Mouse (Mus musculus) C3H10T1/2 (cell line): Measurements from ENCODE around the gene Zdhhc1. TPM values are rescaled to one million over a fixed set of nuclear protein-coding genes. Genes with fewer than 3 reads are reported as not detected.

Source experiments
- polyA plus RNA-seq, 2 experiments: library from polyadenylated mRNA; unstranded; fragments of >200 nt; fragmentation: generic; extraction: Trizol; gene quantifications; one replicate each; pipeline ENCODE4 v1.2.1; 2012; ENCODE audit warnings: missing spikeins in 2 of 2

Gene Zdhhc1
- 10 to 100 TPM in 1 of 2 experiments, 1 to 10 TPM in 1; 8.9 to 50.5 TPM for polyA plus RNA-seq

GRCm38 (mm10) chr8:105496439-105497180 is at the start of gene Zdhhc1:
TSS of gene Zdhhc1 (minus strand) at chr8:105496902.

GRCm38 (mm10) chr8:105518436-105519313 is 22.0 kb upstream of the Zdhhc1 start, which contains the start of gene Hsd11b2:
TSS of gene Hsd11b2 (plus strand) at chr8:105518755.

DNA sequence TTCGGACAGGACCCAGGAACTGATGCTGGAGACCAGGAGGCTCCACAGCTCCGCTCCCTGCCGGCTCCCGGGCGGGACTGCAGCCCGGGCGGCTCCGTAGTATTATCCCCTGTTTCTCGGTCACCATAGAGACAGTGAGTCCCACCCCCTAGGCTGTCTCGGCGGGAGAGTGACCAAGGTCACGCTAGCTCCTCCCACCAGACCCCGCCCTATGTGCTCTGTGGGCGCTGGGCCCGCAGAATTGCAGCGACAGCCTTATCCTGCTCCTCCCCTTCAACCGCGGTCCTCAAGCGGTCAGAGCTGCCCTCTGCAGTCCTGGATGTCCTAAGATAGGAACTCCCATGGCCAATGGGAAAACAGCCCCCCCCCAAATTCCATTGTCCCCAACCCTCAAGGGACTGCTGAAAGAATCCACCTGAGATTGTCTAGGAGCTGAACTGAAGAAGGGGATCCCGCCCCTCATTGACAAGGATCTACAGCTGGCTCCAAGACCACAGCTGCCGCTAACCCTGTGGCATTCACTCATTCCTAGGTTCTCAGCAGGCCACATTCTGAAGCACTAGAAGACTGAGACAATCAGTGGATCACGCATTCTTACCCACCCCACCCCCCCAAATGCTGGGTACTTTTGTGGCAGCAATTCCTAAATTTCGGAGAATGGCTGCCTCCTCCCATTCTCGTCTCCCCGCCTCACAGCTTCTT is 25.2 kb downstream of the Zdhhc1 start, which contains the start of gene Tppp3:
Gene Tppp3 (minus strand): TSS at position 213 of the 702 bp plus-strand sequence.

Other genes starting within 250 kb of the Zdhhc1 start
- 10 to 100 TPM in 1 of 2 experiments, 1 to 10 TPM in 1; 2.2 to 24.1 TPM for gene B3gnt9, start 241.7 kb downstream of the Zdhhc1 start, polyA plus RNA-seq
- 10 to 100 TPM; 26.7 to 37.4 TPM for gene Tradd, start 232.3 kb downstream of the Zdhhc1 start, polyA plus RNA-seq
- 10 to 100 TPM in 1 of 2 experiments, 1 to 10 TPM in 1; 8.3 to 13.5 TPM for gene Fbxl8, start 232.3 kb downstream of the Zdhhc1 start, polyA plus RNA-seq
- under 1 TPM; 0.02 to 0.42 TPM for gene Hsf4, start 227.1 kb downstream of the Zdhhc1 start, polyA plus RNA-seq
- gene Nol3, start 220.8 kb downstream of the Zdhhc1 start, polyA plus RNA-seq = under 1 TPM; 0.12 to 0.26 TPM
- gene 4931428F04Rik, start 207.0 kb downstream of the Zdhhc1 start, polyA plus RNA-seq = 10 to 100 TPM in 1 of 2 experiments, 1 to 10 TPM in 1; 4.3 to 13.5 TPM
- 1 to 10 TPM in 1 of 2 experiments, under 1 TPM in 1; 0.60 to 3.1 TPM for gene Exoc3l, start 200.8 kb downstream of the Zdhhc1 start, polyA plus RNA-seq
- 10 to 100 TPM; 32.9 to 35.0 TPM for gene E2f4, start 199.2 kb downstream of the Zdhhc1 start, polyA plus RNA-seq
- gene Elmo3, start 191.3 kb downstream of the Zdhhc1 start, polyA plus RNA-seq = under 1 TPM; 0.18 to 0.99 TPM
- 1 to 10 TPM; 1.2 to 1.6 TPM for gene Lrrc29, start 170.6 kb downstream of the Zdhhc1 start, polyA plus RNA-seq
- gene Tmem208, start 170.5 kb downstream of the Zdhhc1 start, polyA plus RNA-seq = 100 to 1,000 TPM in 1 of 2 experiments, 10 to 100 TPM in 1; 87.7 to 101 TPM
- gene Fhod1, start 148.9 kb downstream of the Zdhhc1 start, polyA plus RNA-seq = 10 to 100 TPM; 11.2 to 35.4 TPM
- 1 to 10 TPM; 1.4 to 8.8 TPM for gene Slc9a5, start 148.1 kb downstream of the Zdhhc1 start, polyA plus RNA-seq
- gene Plekhg4, start 123.6 kb downstream of the Zdhhc1 start, polyA plus RNA-seq = 10 to 100 TPM in 1 of 2 experiments, 1 to 10 TPM in 1; 1.0 to 13.3 TPM
- gene Kctd19, start 83.4 kb downstream of the Zdhhc1 start, polyA plus RNA-seq = 1 to 10 TPM in 1 of 2 experiments, under 1 TPM in 1; 0.02 to 3.4 TPM
- under 1 TPM in 1 of 2 experiments, not detected in 1; 0.15 TPM for gene Lrrc36, start 83.3 kb downstream of the Zdhhc1 start, polyA plus RNA-seq
- gene Tppp3, start 25.4 kb downstream of the Zdhhc1 start, polyA plus RNA-seq = 10 to 100 TPM in 1 of 2 experiments, under 1 TPM in 1; 0.66 to 23.9 TPM
- under 1 TPM; 0.04 to 0.28 TPM for gene Hsd11b2, start 21.9 kb upstream of the Zdhhc1 start, polyA plus RNA-seq
- 100 to 1,000 TPM in 1 of 2 experiments, 10 to 100 TPM in 1; 93.5 to 187 TPM for gene Atp6v0d1, start 69.1 kb upstream of the Zdhhc1 start, polyA plus RNA-seq
- gene Ripor1, start 108.4 kb upstream of the Zdhhc1 start, polyA plus RNA-seq = 10 to 100 TPM; 16.9 to 54.0 TPM
- 10 to 100 TPM in 1 of 2 experiments, 1 to 10 TPM in 1; 3.6 to 24.4 TPM for gene Ctcf, start 139.7 kb upstream of the Zdhhc1 start, polyA plus RNA-seq
- gene Agrp, start 140.5 kb upstream of the Zdhhc1 start, polyA plus RNA-seq = under 1 TPM; 0.22 to 0.77 TPM
- gene Carmil2, start 189.4 kb upstream of the Zdhhc1 start, polyA plus RNA-seq = under 1 TPM; 0.21 to 0.61 TPM
- 10 to 100 TPM; 50.3 to 70.4 TPM for gene Acd, start 204.2 kb upstream of the Zdhhc1 start, polyA plus RNA-seq
- 10 to 100 TPM; 15.2 to 30.5 TPM for gene Pard6a, start 204.2 kb upstream of the Zdhhc1 start, polyA plus RNA-seq
- under 1 TPM; 0.26 to 0.98 TPM for gene 4933405L10Rik, start 210.8 kb upstream of the Zdhhc1 start, polyA plus RNA-seq
- gene Enkd1, start 211.3 kb upstream of the Zdhhc1 start, polyA plus RNA-seq = 10 to 100 TPM; 21.1 to 27.5 TPM